Mouse (Mus musculus): ENCODE measurements at regions not wholly inside any gene's neighbourhood (a gene's known extent, or its start where the extent isn't known, plus 50 kb on each side); places are given as distances from the start of the nearest gene placed in this dataset.
A peak's percentile ranks its signal among the peaks of the same experiment; 100 is the strongest.
"Not testable (repeated sequence)": the region's sequence is repeated elsewhere in the genome, so short reads cannot be mapped to it uniquely, and the experiment has no call there.

- DNase-seq = no peak
These were observed 58.5 kb downstream of the Olfr987 start for GRCm38 (mm10) chr2:85280580-85280979.

DNA sequence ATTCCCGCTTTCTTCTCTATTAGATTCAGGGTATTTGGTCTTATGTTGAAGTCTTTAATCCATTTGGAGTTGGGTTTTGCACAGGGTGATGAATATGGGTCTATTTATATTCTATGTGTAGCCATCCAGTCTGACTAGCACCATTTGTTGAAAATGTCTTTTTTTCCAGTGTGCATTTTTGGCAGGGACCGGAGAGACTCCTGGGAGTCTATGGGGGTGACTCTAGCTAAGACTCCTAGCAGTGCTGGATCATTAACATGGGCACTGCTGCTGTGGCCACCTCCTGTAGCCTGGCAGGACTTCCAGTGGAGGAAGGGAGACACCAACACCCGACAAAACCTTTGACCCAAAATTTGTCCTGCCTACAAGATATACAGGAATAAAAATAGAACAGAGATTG is 61.0 kb downstream of the Olfr987 start:
- DNase-seq = no peak

- DNase-seq = no peak
These were observed 61.7 kb downstream of the Olfr987 start for GRCm38 (mm10) chr2:85277433-85277832.

DNA sequence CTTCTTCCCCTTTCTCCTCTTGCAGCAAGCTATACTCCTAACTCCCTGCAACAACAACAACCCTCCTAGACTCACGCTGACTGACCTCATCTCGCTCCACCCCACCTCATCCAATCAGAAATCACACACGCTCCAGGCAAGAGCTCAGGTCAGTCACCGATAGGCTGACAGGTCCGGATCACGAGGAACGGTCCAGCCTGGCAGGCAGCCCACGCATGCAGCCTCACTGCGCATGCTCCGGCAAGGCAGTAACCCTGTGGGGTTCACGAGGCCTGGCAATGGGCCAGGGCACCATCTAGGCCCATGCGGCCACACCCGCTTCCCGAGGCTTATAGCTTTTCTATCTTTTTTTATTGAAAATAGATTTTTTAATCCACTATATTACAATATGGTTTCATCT is 69.8 kb upstream of the Lrrc55 start:
- DNase-seq = not testable (repeated sequence)

- peak; percentile 17 for DNase-seq
These were observed 68.7 kb upstream of the Lrrc55 start for GRCm38 (mm10) chr2:85265667-85266066.

DNA sequence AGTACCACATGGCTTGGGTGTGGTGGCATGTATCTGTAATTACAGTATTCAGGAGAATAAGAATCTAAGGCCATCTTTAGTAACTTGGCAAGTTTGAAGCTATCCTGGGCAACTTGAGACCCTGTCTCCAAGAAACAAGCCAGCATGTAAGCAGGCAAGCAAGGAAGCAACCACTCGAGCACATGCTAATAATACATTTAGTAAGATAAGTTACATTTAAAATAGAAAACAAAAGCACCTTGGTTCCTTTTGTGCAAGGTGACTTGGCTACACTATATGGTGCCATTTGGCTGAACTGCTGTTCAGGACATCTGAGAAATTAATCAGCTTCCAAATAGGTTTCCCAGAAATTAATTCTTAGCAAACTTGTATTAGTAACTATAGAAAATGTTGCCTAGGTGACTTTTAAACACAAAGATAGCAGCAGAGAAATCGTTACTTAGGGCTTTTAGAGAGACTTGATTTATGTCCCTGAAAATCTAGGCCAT is 68.1 kb upstream of the Lrrc55 start:
- no peak for DNase-seq

GRCm38 (mm10) chr2:85257356-85257755 is 60.4 kb upstream of the Lrrc55 start:
- DNase-seq = no peak

DNA sequence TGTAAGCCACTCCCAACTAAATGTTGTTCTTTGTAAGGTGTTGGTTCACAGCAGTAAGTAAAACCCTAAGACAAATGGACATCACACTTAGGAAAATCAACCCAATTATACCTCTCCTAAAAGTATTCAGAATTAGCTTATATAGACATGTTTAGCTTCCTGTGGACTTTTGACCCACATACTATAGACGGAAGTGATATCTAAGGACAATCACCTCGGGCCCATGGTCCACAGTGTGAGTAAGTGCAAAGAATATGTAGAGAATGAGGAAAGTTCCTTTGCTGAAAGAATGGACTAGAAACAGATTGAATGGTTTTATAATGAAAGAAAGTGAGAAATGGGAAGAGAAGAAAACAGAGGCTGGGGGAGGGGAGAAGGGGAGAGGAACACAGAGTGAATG is 58.6 kb upstream of the Lrrc55 start:
- no peak for DNase-seq

DNA sequence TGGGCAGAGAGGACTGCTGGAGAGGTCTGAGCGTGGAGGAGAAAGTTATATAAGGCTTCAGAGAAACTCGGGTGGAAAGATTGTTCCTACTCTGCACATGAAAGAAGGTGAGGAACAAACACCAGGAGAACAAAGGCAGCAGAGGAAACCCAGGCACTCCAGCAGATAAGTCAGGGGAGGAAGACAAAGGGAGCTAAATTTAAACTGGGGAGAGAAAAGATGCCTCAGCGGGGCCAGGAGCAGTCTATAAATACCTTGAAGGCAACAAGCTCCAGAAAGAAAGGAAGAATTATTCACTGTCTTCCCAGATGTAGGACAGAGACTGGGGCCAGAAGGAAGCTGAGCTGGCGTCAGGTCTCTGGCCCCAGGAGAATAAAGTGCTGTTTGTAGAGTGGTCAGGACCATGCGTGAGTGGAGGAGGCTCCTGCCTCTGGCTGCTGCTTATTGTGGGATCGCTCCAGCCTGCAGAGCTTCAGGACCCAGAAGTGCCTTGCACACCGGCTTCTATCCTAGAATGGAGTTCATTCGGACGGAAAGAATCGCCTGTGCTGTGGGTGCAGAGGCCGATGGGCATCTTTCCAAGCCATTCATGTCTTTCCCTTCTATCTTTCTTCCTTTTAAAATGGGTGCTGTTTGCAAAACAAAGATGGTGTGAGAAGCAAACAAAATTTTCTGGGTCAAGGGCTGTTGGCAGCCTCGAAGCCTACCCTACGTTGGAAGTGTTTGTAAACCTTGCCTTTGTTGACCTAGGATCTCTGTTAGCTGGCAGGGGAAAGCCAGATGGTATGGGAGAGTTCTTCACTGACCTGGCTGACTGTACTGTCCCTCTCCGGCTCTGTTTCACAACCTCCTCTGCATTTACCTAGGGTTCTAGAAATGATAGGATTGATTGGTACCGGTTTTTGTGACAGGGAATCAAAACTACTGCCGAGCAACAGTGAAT is 55.6 kb upstream of the Lrrc55 start:
- DNase-seq = peak; percentile 63

DNA sequence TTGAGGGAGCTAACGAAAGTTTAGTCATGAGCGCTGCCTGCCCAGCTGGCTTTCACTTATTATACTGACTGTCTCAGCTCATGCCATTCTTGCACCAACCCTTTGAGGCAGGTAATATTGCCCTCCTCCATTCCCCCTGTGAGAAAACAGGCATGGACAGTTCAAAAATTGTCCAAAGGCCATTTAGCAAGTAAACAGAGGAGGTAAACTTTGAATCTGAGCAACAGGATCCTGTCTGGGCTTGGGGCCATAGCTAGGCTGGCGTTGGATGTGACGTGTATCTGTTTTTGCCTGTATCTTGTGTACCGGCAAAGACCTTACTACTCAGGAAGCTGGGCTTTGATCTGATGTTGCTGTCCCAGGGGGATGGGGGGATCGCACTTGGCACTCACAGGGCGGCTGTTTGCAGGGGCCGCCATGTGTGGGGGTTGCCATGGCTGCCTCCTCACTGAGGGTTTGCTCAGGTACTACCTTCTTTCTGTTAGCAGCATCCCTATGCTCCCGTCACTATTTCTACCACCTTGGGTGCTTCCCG is 53.1 kb upstream of the Lrrc55 start:
- DNase-seq = no peak
